Mouse (Mus musculus): ENCODE measurements around the gene Fam160b1. TPM values are rescaled to one million over a fixed set of nuclear protein-coding genes. Genes with fewer than 3 reads are reported as not detected.

Gene Fam160b1
- polyA plus RNA-seq, 1 experiment from 2014 or later: 9.4 TPM

Other genes starting within 250 kb of the Fam160b1 start
- 20.5 and 21.0 TPM in 2 replicates for gene Ablim1, start 45.8 kb upstream of the Fam160b1 start, polyA plus RNA-seq (2016; fragmentation: Nextera tagmentation; extraction: Ambion mirVana)
- gene Trub1, start 92.2 kb downstream of the Fam160b1 start, polyA plus RNA-seq (2016; fragmentation: Nextera tagmentation; extraction: Ambion mirVana): 23.4 and 25.0 TPM in 2 replicates